Mouse (Mus musculus) left cerebral cortex, adult 18-20 months (tissue): ENCODE measurements at regions not wholly inside any gene's neighbourhood (a gene's known extent, or its start where the extent isn't known, plus 50 kb on each side); places are given as distances from the start of the nearest gene placed in this dataset.
"Not testable (repeated sequence)": the region's sequence is repeated elsewhere in the genome, so short reads cannot be mapped to it uniquely, and the experiment has no call there.

Experiments
- DNase-seq, 2 experiments: peaks; one replicate each; pipeline ENCODE4 v3.0.0; 2021 to 2022; ENCODE audit warnings: low spot score in 2 of 2, mixed read lengths in 1 of 2

GRCm38 (mm10) chr3:147683730-147684129 lies 831.6 kb downstream of the Ttll7 start:
- DNase-seq, result no peak

- no peak for DNase-seq
These were observed 828.1 kb downstream of the Ttll7 start for GRCm38 (mm10) chr3:147680299-147680698.

GRCm38 (mm10) chr3:147662572-147662971 lies 810.4 kb downstream of the Ttll7 start:
- DNase-seq, result no peak

- DNase-seq, result no peak
These were observed 800.7 kb downstream of the Ttll7 start for GRCm38 (mm10) chr3:147652849-147653248.

GRCm38 (mm10) chr3:147635486-147635885 lies 783.3 kb downstream of the Ttll7 start:
- not testable (repeated sequence) for DNase-seq

- DNase-seq, result no peak
These were observed 779.0 kb downstream of the Ttll7 start for GRCm38 (mm10) chr3:147631151-147631550.

- no peak for DNase-seq
These were observed 731.6 kb downstream of the Ttll7 start for GRCm38 (mm10) chr3:147583697-147584315.

GRCm38 (mm10) chr3:147571850-147572249 lies 719.7 kb downstream of the Ttll7 start:
- DNase-seq, result no peak

- no peak for DNase-seq
These were observed 693.3 kb downstream of the Ttll7 start for GRCm38 (mm10) chr3:147545329-147546006.

- DNase-seq, result no peak
These were observed 690.1 kb downstream of the Ttll7 start for GRCm38 (mm10) chr3:147542285-147542684.

- no peak for DNase-seq
These were observed 685.4 kb downstream of the Ttll7 start for GRCm38 (mm10) chr3:147537584-147537983.

GRCm38 (mm10) chr3:147532196-147532595 lies 680.0 kb downstream of the Ttll7 start:
- no peak for DNase-seq

GRCm38 (mm10) chr3:147531608-147532180 lies 679.5 kb downstream of the Ttll7 start:
- no peak for DNase-seq
